Mouse (Mus musculus) small intestine, adult 2 months (tissue): ENCODE results near the gene Map3k21. TPM values are rescaled to one million over a fixed set of nuclear protein-coding genes. Genes with fewer than 3 reads are reported as not detected.

ENCODE experiments used
- H3K27ac ChIP-seq: fragments of 200-500 bp; 2 replicates; pipeline ENCODE4 v1.5.1; 2012; ENCODE audit warnings: low read depth, low read length, control low read depth, inconsistent platforms; ENCODE audit not compliant: insufficient read depth
- H3K27me3 ChIP-seq: fragments of 200-500 bp; 2 replicates; pipeline ENCODE4 v1.6.1; 2012; ENCODE audit warnings: mild to moderate bottlenecking, moderate library complexity, low read length, inconsistent platforms; ENCODE audit not compliant: control insufficient read depth, insufficient read depth
- H3K36me3 ChIP-seq: fragments of 200-500 bp; 2 replicates; pipeline ENCODE4 v1.6.1; 2012; ENCODE audit warnings: mild to moderate bottlenecking, low read length, control low read depth, inconsistent platforms; ENCODE audit not compliant: control insufficient read depth, insufficient read depth
- H3K4me1 ChIP-seq: fragments of 200-500 bp; 2 replicates; pipeline ENCODE4 v1.6.1; 2012; ENCODE audit warnings: low read length, inconsistent platforms, mixed read lengths; ENCODE audit not compliant: control insufficient read depth, insufficient read depth, insufficient read length
- H3K4me3 ChIP-seq: fragments of 200-500 bp; 2 replicates; pipeline ENCODE4 v1.5.1; 2012; ENCODE audit warnings: low read depth, mild to moderate bottlenecking, control low read depth, inconsistent platforms, low read length, moderate library complexity
- CTCF ChIP-seq: fragments of 200-500 bp; IDR thresholded peaks from 2 replicates; pipeline ENCODE4 v1.5.1; 2012; ENCODE audit warnings: low read depth, mild to moderate bottlenecking, control low read depth, inconsistent platforms, low read length, moderate library complexity, mixed read lengths; ENCODE audit not compliant: insufficient replicate concordance, insufficient read length; ENCODE audit errors: extremely low read depth
- POLR2A ChIP-seq: fragments of 200-500 bp; IDR thresholded peaks from 2 replicates; pipeline ENCODE4 v1.6.1; 2012; ENCODE audit warnings: low read depth, mild to moderate bottlenecking, control low read depth, inconsistent platforms, low read length, moderate library complexity
- WGBS: fragments of 180-500 bp; shearing (Covaris S2); methylation state at CpG from one replicate; pipeline ENCODE4 v1.1.7; 2018; 5-methylcytosine and 5-hydroxymethylcytosine counted together
- polyA plus RNA-seq: library from polyadenylated mRNA; depleted of rRNA; stranded (reverse); fragments of >200 nt; gene quantifications from 2 replicates; pipeline ENCODE4 v1.2.3, GENCODE M21; 2012

Gene Map3k21
- polyA plus RNA-seq, 1 experiment: 14.5 TPM

DNA sequence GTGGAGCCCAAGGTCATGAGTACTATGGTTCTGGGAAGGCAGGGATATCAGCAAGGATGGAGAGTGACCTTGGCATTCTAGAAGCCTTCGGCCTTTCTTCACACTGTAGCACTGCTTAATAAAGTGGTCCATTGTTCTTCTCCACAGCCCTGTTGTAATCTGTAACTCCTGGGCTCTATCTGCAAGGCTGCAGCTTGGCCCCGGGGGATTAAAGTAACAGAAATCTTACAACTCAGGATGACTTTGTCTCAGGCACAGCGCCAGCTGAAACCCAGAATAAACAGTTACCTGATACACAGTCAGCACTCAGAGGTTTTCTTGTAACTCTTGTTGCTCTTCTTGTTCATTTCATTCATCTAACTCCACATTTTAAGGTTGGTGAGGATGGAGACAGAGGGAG lies 7.7 kb upstream of the Map3k21 start:
- no peak overlapping the region for H3K27ac ChIP-seq
- H3K4me1 ChIP-seq: peaks cover 5% of the 10 kb centered on the region
- H3K36me3 ChIP-seq: no peaks in the 10 kb centered on the region
- no peak overlapping the region for H3K4me3 ChIP-seq
- 31% methylated on average over 3 of the region's 3 CpGs for WGBS
- peaks cover 6% of the 10 kb centered on the region for H3K27me3 ChIP-seq
- TF ChIP-seq CTCF (no peak), POLR2A (no peak)

DNA sequence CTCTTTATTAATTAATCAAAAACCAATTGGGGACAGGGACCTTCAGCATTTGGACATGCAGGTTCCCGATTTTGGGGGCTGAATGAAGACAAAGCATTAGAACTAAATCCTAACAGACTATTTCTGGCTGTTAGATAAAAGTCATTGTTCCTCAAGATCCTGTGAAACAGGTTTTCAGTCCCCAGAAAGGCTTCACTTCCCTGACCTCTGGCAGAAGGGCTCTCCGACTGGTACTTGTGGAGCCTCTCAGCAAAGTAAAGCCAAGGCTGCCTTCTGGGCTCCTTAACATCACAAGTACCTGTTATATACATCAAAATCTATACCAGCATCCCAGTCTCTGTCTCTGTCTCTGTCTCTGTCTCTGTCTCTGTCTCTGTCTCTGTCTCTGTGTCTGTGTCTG lies 4.9 kb upstream of the Map3k21 start:
- Histone ChIP-seq H3K27ac (no peak overlapping the region), H3K4me3 (no peak overlapping the region), H3K27me3 (no peaks in the 10 kb centered on the region), H3K4me1 (peaks cover 5% of the 10 kb centered on the region; the same call in 1 of the 2 replicates), H3K36me3 (no peaks in the 10 kb centered on the region)
- WGBS: 57% methylated on average over 2 of the region's 2 CpGs
- TF ChIP-seq POLR2A: no peak
- TF ChIP-seq CTCF: no peak

DNA sequence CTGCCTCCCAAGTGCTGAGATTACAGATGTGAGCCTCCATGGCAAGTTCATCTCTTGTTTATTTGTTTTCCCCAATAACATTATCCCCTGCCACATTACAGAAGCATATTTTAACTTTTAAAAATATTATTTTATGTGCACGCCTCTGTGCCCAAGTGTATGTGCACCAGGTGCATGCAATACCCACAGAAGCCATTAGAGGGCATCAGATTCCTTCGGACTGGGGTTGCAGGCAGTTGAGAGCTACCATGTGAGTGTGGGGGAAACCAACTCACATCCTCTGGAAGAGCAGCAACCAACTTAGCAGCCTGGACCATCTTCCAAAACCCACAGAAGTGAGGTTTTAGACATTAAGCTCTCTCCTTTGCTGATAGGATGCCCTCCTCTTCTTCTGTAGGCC lies 2.9 kb upstream of the Map3k21 start:
- Histone ChIP-seq H3K36me3 (no peaks in the 10 kb centered on the region), H3K27me3 (no peaks in the 10 kb centered on the region), H3K4me3 (no peak overlapping the region), H3K27ac (no peak overlapping the region; the same call in 1 of the 2 replicates), H3K4me1 (peaks cover 5% of the 10 kb centered on the region; the same call in 1 of the 2 replicates)
- WGBS: 76% methylated on average over 2 of the region's 2 CpGs
- TF ChIP-seq CTCF (peak; percentile 60; the same call in 1 of the 2 replicates), POLR2A (no peak)

DNA sequence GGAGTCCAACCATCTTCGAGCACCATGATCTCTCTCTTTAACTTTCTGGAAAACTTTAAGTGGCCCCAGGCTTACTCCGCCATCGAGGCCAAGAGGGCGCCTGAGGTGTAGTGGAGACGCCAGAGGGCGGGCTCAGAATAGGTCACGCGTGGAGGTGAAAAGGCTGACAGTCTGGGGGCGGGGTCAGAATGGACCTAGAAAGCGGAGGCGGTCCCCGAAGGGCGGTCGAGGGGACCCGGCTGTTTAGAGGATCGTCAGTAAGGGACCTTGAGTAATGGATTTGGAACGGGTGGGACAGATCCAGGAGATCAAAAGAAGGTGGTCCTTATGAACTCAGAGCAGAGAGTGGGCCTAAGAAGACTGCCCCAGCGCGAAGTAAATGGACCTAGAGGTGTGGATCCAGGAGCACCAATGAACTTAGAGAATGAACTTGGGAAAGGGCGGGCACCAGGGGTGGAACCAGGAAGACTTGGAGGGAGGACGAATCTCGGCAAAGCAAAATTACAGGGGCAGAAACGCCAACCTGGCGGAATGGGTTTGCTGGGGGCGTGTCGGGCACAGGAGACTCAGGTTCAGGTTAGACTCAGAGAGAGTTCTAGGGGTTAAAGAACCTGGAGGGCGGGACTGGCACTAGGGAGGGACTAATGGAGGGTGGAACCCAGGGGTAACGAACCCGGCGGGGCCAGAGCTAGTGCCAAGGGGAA lies 437 bp upstream of the Map3k21 start:
- Histone ChIP-seq H3K27me3 (no peaks in the 10 kb centered on the region), H3K27ac (peak overlapping the region; percentile 92), H3K4me3 (peak overlapping the region; percentile 76), H3K36me3 (no peaks in the 10 kb centered on the region), H3K4me1 (peaks cover 10% of the 10 kb centered on the region; the same call in 1 of the 2 replicates)
- WGBS: 2% methylated on average over 30 of the region's 30 CpGs
- no peak for TF ChIP-seq POLR2A

DNA sequence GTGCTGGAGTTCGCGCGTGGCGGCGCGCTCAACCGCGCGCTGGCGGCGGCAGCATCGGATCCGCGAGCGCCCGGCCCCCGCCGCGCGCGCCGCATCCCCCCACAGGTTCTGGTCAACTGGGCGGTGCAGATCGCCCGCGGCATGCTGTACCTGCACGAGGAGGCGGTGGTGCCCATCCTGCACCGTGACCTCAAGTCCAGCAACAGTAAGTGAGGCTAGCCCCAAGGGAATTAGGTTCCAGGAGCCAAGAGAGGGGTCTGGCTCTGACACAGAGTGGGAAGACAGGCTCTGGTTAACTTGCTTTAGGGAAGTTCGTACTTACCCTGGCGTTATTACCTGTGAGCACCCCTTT lies 955 bp downstream of the Map3k21 start:
- TF ChIP-seq POLR2A (no peak), CTCF (no peak)
- no peaks in the 10 kb centered on the region for H3K36me3 ChIP-seq
- H3K4me3 ChIP-seq: peak overlapping the region; percentile 76
- H3K4me1 ChIP-seq: peaks cover 22% of the 10 kb centered on the region
- WGBS: 3% methylated on average over 31 of the region's 31 CpGs
- 0 out of 2 replicates have a peak overlapping the region, but pooled peaks have one; percentile 89 for H3K27ac ChIP-seq
- no peaks in the 10 kb centered on the region for H3K27me3 ChIP-seq

DNA sequence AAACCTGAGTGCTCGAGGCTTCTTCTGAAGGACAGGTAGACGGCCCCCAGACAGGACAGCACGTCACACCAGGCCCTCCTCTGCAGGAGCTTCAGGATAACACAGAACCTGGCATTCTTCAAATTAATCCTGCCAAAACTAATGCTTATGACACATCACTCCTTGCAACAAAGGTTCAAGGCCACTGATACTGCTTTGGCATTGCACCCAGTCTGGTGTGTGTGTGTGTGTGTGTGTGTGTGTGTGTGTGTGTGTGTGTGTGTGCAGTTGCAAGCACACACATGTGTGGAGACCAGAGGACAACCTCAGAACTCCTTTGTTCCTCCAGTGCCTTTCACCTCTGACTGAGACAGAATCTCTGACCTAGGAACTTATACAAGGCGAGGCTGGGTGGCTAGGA lies 3.0 kb downstream of the Map3k21 start:
- H3K4me3 ChIP-seq: peak overlapping the region; percentile 76

DNA sequence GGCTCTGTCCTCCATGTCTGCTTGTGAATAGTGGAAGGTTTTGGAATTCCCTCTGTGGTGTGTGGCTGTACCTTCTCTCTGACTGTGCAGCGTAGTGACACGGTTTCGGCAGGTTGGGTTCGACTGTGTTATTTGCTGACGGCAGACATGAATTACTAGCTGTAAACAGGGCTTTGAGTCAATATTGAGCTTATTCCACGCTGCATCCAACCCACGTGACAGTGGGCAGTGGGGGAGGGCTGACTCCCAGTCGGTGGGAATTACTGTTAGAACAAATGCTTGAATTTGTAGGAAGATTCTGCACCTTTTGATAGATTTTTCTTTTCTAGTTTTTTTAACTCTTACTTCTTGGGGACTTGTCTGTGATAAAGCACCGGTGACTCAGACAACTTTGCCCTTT lies 4.1 kb downstream of the Map3k21 start:
- 25% methylated on average over 9 of the region's 9 CpGs for WGBS
- H3K27ac ChIP-seq: peak overlapping the region; percentile 43; the same call in 1 of the 2 replicates
- TF ChIP-seq POLR2A: no peak
- no peak for TF ChIP-seq CTCF
- H3K36me3 ChIP-seq: no peaks in the 10 kb centered on the region
- H3K4me3 ChIP-seq: peak overlapping the region; percentile 39
- no peaks in the 10 kb centered on the region for H3K27me3 ChIP-seq
- H3K4me1 ChIP-seq: peaks cover 34% of the 10 kb centered on the region

More for the DNA sequence above, 3.0 kb downstream of the Map3k21 start:
- peaks cover 30% of the 10 kb centered on the region for H3K4me1 ChIP-seq
- H3K27ac ChIP-seq: peak overlapping the region; percentile 51
- H3K36me3 ChIP-seq: no peaks in the 10 kb centered on the region
- no peaks in the 10 kb centered on the region for H3K27me3 ChIP-seq
- WGBS: 26% methylated on average over 4 of the region's 4 CpGs
- no peak for TF ChIP-seq CTCF
- no peak for TF ChIP-seq POLR2A
